Mouse (Mus musculus): ENCODE data around the gene Prss32. TPM values are rescaled to one million over a fixed set of nuclear protein-coding genes. Genes with fewer than 3 reads are reported as not detected.

The Prss32 gene
- polyA plus RNA-seq, 1 experiment from 2014 or later: not detected

Small RNA genes within 50 kb of the gene (microRNA-seq; reads per million reads assigned to microRNA genes)
- 0.65 reads per million for gene Mir5125

Other genes starting within 250 kb of the Prss32 start
- 24.3 and 29.3 TPM in 2 replicates for gene Zfp13, start 244.4 kb upstream of the Prss32 start, polyA plus RNA-seq (2015; fragmentation: Nextera tagmentation; extraction: Ambion mirVana)
- gene Zscan10, start 243.0 kb upstream of the Prss32 start, polyA plus RNA-seq (2015; fragmentation: Nextera tagmentation; extraction: Ambion mirVana): 0.05 and 0.25 TPM in 2 replicates
- 1.7 TPM in 2 replicates for gene Mmp25, start 198.6 kb upstream of the Prss32 start, polyA plus RNA-seq (2015; fragmentation: Nextera tagmentation; extraction: Ambion mirVana)
- gene Bicdl2, start 183.3 kb upstream of the Prss32 start, polyA plus RNA-seq (2015; fragmentation: Nextera tagmentation; extraction: Ambion mirVana): 0.13 TPM in 1 of 2 replicates, not detected in the other
- 127 and 138 TPM in 2 replicates for gene Hcfc1r1, start 170.3 kb upstream of the Prss32 start, polyA plus RNA-seq (2015; fragmentation: Nextera tagmentation; extraction: Ambion mirVana)
- 40.5 and 43.5 TPM in 2 replicates for gene Thoc6, start 170.0 kb upstream of the Prss32 start, polyA plus RNA-seq (2015; fragmentation: Nextera tagmentation; extraction: Ambion mirVana)
- gene Tnfrsf12a, start 166.4 kb upstream of the Prss32 start, polyA plus RNA-seq (2015; fragmentation: Nextera tagmentation; extraction: Ambion mirVana): 3.3 and 5.3 TPM in 2 replicates
- gene Cldn6, start 164.6 kb upstream of the Prss32 start, polyA plus RNA-seq (2015; fragmentation: Nextera tagmentation; extraction: Ambion mirVana): 0.38 and 0.66 TPM in 2 replicates
- 1.2 and 1.8 TPM in 2 replicates for gene Cldn9, start 159.8 kb upstream of the Prss32 start, polyA plus RNA-seq (2015; fragmentation: Nextera tagmentation; extraction: Ambion mirVana)
- 0.13 and 0.41 TPM in 2 replicates for gene 1520401A03Rik, start 121.1 kb upstream of the Prss32 start, polyA plus RNA-seq (2015; fragmentation: Nextera tagmentation; extraction: Ambion mirVana)
- gene Pkmyt1, start 117.5 kb upstream of the Prss32 start, polyA plus RNA-seq (2015; fragmentation: Nextera tagmentation; extraction: Ambion mirVana): 19.8 and 21.8 TPM in 2 replicates
- 67.0 and 75.2 TPM in 2 replicates for gene Paqr4, start 103.0 kb upstream of the Prss32 start, polyA plus RNA-seq (2015; fragmentation: Nextera tagmentation; extraction: Ambion mirVana)
- 1.5 TPM in 2 replicates for gene Kremen2, start 98.0 kb upstream of the Prss32 start, polyA plus RNA-seq (2015; fragmentation: Nextera tagmentation; extraction: Ambion mirVana)
- 204 and 209 TPM in 2 replicates for gene Flywch1, start 72.3 kb upstream of the Prss32 start, polyA plus RNA-seq (2015; fragmentation: Nextera tagmentation; extraction: Ambion mirVana)
- gene Flywch2, start 57.8 kb upstream of the Prss32 start, polyA plus RNA-seq (2015; fragmentation: Nextera tagmentation; extraction: Ambion mirVana): 79.4 and 83.9 TPM in 2 replicates
- gene Srrm2, start 53.3 kb upstream of the Prss32 start, polyA plus RNA-seq (2015; fragmentation: Nextera tagmentation; extraction: Ambion mirVana): 480 and 502 TPM in 2 replicates
- 1,257 and 1,293 TPM in 2 replicates for gene Elob, start 14.7 kb upstream of the Prss32 start, polyA plus RNA-seq (2015; fragmentation: Nextera tagmentation; extraction: Ambion mirVana)
- gene Prss33, start 7.8 kb upstream of the Prss32 start, polyA plus RNA-seq (2015; fragmentation: Nextera tagmentation; extraction: Ambion mirVana): 0.17 and 0.35 TPM in 2 replicates
- gene Prss41, start 317 bp downstream of the Prss32 start, polyA plus RNA-seq (2015; fragmentation: Nextera tagmentation; extraction: Ambion mirVana): 1.3 and 1.8 TPM in 2 replicates
- not detected in 2 replicates for gene Prss21, start 24.2 kb downstream of the Prss32 start, polyA plus RNA-seq (2015; fragmentation: Nextera tagmentation; extraction: Ambion mirVana)
- gene Dcpp1, start 37.0 kb downstream of the Prss32 start, polyA plus RNA-seq (2015; fragmentation: Nextera tagmentation; extraction: Ambion mirVana): not detected in 2 replicates
- gene Dcpp2, start 37.0 kb downstream of the Prss32 start, polyA plus RNA-seq (2015; fragmentation: Nextera tagmentation; extraction: Ambion mirVana): not detected in 2 replicates
- not detected in 2 replicates for gene Dcpp3, start 73.6 kb downstream of the Prss32 start, polyA plus RNA-seq (2015; fragmentation: Nextera tagmentation; extraction: Ambion mirVana)
- not detected in 2 replicates for gene Sbp, start 97.8 kb downstream of the Prss32 start, polyA plus RNA-seq (2015; fragmentation: Nextera tagmentation; extraction: Ambion mirVana)
- not detected in 2 replicates for gene Sbpl, start 111.4 kb downstream of the Prss32 start, polyA plus RNA-seq (2015; fragmentation: Nextera tagmentation; extraction: Ambion mirVana)
- gene Prss30, start 136.7 kb downstream of the Prss32 start, polyA plus RNA-seq (2015; fragmentation: Nextera tagmentation; extraction: Ambion mirVana): 0.18 TPM in 1 of 2 replicates, not detected in the other
- gene Prss22, start 154.2 kb downstream of the Prss32 start, polyA plus RNA-seq (2015; fragmentation: Nextera tagmentation; extraction: Ambion mirVana): not detected in 2 replicates
- 0.31 and 0.34 TPM in 2 replicates for gene Prss27, start 194.3 kb downstream of the Prss32 start, polyA plus RNA-seq (2015; fragmentation: Nextera tagmentation; extraction: Ambion mirVana)
- 75.9 and 77.3 TPM in 2 replicates for gene Kctd5, start 229.6 kb downstream of the Prss32 start, polyA plus RNA-seq (2015; fragmentation: Nextera tagmentation; extraction: Ambion mirVana)